13 mouse cellular contexts compared by ENCODE assay signal in genomic region chr8:3375748-3376147, GRCm38 (mm10). TPM values are rescaled to one million over a fixed set of nuclear protein-coding genes. Genes with fewer than 3 reads are reported as not detected.
DNase-seq lines count a peak whose midpoint lies in the region; ATAC-seq lines count a peak whose summit lies in the region.
"Had no signal": no experiment of that assay in that cellular context is flagged by ENCODE, and none has a peak within 500 bp of the region (broad histone marks: within the 10 kb centered on the region; RNA-seq: fewer than 3 reads in every experiment).

No protein-coding gene starts in this region.

- H3K27me3 ChIP-seq in liver, embryonic 12.5 days (replicated peaks): no peaks in the 10 kb centered on the region
- no peaks in the 10 kb centered on the region for H3K27me3 ChIP-seq in embryonic facial prominence, embryonic 10.5 days (replicated peaks; ENCODE audit: low read depth, poor library complexity, severe bottlenecking)

- no peak overlapping the region for H3K4me3 ChIP-seq in liver, embryonic 12.5 days
- H3K4me3 ChIP-seq in embryonic facial prominence, embryonic 10.5 days: no peak overlapping the region
- H3K4me3 ChIP-seq: myocyte had no signal

- H3K9ac ChIP-seq in liver, embryonic 12.5 days: no peak overlapping the region

- DNase-seq in liver (peak; percentile 44), NIH3T3 (ENCODE audit: low read depth) (peak; percentile 38)
- peak; percentile 49 for DNase-seq in CD4-positive helper T cell, adult 2 months (ENCODE audit: low read depth, low spot score)
- DNase-seq in embryonic facial prominence, embryonic 10.5 days (ENCODE audit: low spot score): no peak
- DNase-seq: cerebellum, postnatal 25 days; kidney, postnatal 10 days; lung, postnatal 14 days; right cerebral cortex, adult 18-20 months had no signal

- no peaks in the 10 kb centered on the region for H3K4me1 ChIP-seq in liver, embryonic 12.5 days
- H3K4me1 ChIP-seq in embryonic facial prominence, embryonic 10.5 days: no peaks in the 10 kb centered on the region

- no peak overlapping the region for H3K4me2 ChIP-seq in liver, embryonic 12.5 days

- no peak overlapping the region for H3K27ac ChIP-seq in liver, embryonic 12.5 days
- no peak overlapping the region for H3K27ac ChIP-seq in embryonic facial prominence, embryonic 10.5 days (replicated peaks)

- no peaks in the 10 kb centered on the region for H3K36me3 ChIP-seq in liver, embryonic 12.5 days
- H3K36me3 ChIP-seq in embryonic facial prominence, embryonic 10.5 days (replicated peaks): no peaks in the 10 kb centered on the region

- ATAC-seq in liver, embryonic 12.5 days: no peak
- peak; percentile 55; the same call in 1 of the 2 replicates for ATAC-seq in megakaryocyte-erythroid progenitor cell, adult 5-6 weeks (replicated peaks; ENCODE audit: low FRiP score, low TSS enrichment, poor library complexity, severe bottlenecking)
- no peak for ATAC-seq in monocyte, adult 5-6 weeks (replicated peaks; ENCODE audit: insufficient number of reproducible peaks, low FRiP score, low TSS enrichment, poor library complexity, severe bottlenecking)
- no peak for ATAC-seq in megakaryocyte, adult 5-6 weeks (ENCODE audit: poor library complexity, severe bottlenecking)

- H3K9me3 ChIP-seq in liver, embryonic 12.5 days (replicated peaks): no peaks in the 10 kb centered on the region
- peaks cover 6% of the 10 kb centered on the region; the same call in 1 of the 2 replicates for H3K9me3 ChIP-seq in embryonic facial prominence, embryonic 10.5 days

RNA-seq across cellular contexts. Expression of gene Arhgef18, which starts 17.1 kb away (rescaled TPM):
- polyA plus RNA-seq in liver, embryonic 12.5 days (2016; fragmentation: Nextera tagmentation; extraction: Ambion mirVana): 4.1 and 4.4 TPM in 2 replicates
- 17.3 and 22.9 TPM in 2 replicates for total RNA-seq in megakaryocyte-erythroid progenitor cell, adult 5-6 weeks (2014; fragmentation: Nextera tagmentation)
- 10.3 and 14.1 TPM in 2 replicates for total RNA-seq in megakaryocyte-erythroid progenitor cell, adult 5-6 weeks (2017)
- 44.8 to 134 TPM (median 53.5 TPM) in 3 replicates for total RNA-seq in monocyte, adult 5-6 weeks (2017)
- 43.8 and 45.0 TPM in 2 replicates for total RNA-seq in megakaryocyte, adult 5-6 weeks (2015)
- total RNA-seq in megakaryocyte, adult 5-6 weeks (2017): 38.4 and 45.7 TPM in 2 replicates
- 9.5 and 9.6 TPM in 2 replicates for polyA plus RNA-seq in embryonic facial prominence, embryonic 10.5 days (2016; fragmentation: Nextera tagmentation; extraction: Ambion mirVana)

RNA-seq across cellular contexts. Expression of gene A430078G23Rik, which starts 22.5 kb away (rescaled TPM):
- polyA plus RNA-seq in liver, embryonic 12.5 days (2016; fragmentation: Nextera tagmentation; extraction: Ambion mirVana): 0.81 and 0.87 TPM in 2 replicates
- 19.9 and 22.7 TPM in 2 replicates for total RNA-seq in megakaryocyte-erythroid progenitor cell, adult 5-6 weeks (2014; fragmentation: Nextera tagmentation)
- total RNA-seq in megakaryocyte-erythroid progenitor cell, adult 5-6 weeks (2017): 11.6 and 12.4 TPM in 2 replicates
- total RNA-seq in monocyte, adult 5-6 weeks (2017): 62.9 to 119 TPM (median 81.1 TPM) in 3 replicates
- 17.0 and 17.9 TPM in 2 replicates for total RNA-seq in megakaryocyte, adult 5-6 weeks (2015)
- 30.3 and 35.7 TPM in 2 replicates for total RNA-seq in megakaryocyte, adult 5-6 weeks (2017)
- 0.14 TPM in 1 of 2 replicates, not detected in the other for polyA plus RNA-seq in embryonic facial prominence, embryonic 10.5 days (2016; fragmentation: Nextera tagmentation; extraction: Ambion mirVana)
- polyA plus RNA-seq: myocyte had no signal
